Mouse (Mus musculus) heart, adult 2 months (tissue): ENCODE data around the gene Snrpa1.

Source experiments
- CTCF ChIP-seq: fragments of 200-600 bp; IDR thresholded peaks from 2 replicates; pipeline ENCODE4 v1.8.1; 2022; ENCODE audit warnings: antibody characterized with exemption, mild to moderate bottlenecking, moderate library complexity
- POLR2A ChIP-seq: fragments of 200-500 bp; IDR thresholded peaks from 2 replicates; pipeline ENCODE4 v1.6.1; 2011; ENCODE audit warnings: mild to moderate bottlenecking, low read depth, low read length, control low read depth; ENCODE audit not compliant: insufficient read depth

GRCm38 (mm10) chr7:66038261-66038660 is 20.5 kb upstream of the Snrpa1 start:
- TF ChIP-seq CTCF (no peak), POLR2A (no peak)
